Mouse (Mus musculus) adrenal gland, postnatal 14 days (tissue): ENCODE measurements at regions not wholly inside any gene's neighbourhood (a gene's known extent, or its start where the extent isn't known, plus 50 kb on each side); places are given as distances from the start of the nearest gene placed in this dataset.
"Not testable (repeated sequence)": the region's sequence is repeated elsewhere in the genome, so short reads cannot be mapped to it uniquely, and the experiment has no call there.

Experiments
- DNase-seq: peaks from one replicate; pipeline ENCODE4 v3.0.0; 2021; ENCODE audit warnings: mixed read lengths

DNA sequence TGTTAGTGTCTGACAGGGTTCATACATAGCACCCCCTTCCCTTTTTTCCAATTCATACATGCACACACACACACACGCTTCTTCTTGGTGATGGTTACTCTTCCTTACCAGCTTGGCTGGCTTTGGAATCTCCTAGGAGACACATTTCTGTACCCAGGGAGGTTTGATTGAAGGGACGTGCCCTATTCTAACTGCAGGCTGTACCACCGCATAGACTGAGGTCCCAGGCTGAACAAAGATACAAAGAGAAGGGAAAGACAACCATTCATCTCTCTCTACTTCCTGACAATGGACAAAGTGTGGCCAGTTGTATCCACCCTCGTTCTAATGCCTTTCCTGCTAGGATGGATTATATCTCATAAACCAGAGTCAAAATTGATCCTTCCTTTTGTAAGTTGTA, 100.0 kb downstream of the Raet1d start:
- not testable (repeated sequence) for DNase-seq

DNA sequence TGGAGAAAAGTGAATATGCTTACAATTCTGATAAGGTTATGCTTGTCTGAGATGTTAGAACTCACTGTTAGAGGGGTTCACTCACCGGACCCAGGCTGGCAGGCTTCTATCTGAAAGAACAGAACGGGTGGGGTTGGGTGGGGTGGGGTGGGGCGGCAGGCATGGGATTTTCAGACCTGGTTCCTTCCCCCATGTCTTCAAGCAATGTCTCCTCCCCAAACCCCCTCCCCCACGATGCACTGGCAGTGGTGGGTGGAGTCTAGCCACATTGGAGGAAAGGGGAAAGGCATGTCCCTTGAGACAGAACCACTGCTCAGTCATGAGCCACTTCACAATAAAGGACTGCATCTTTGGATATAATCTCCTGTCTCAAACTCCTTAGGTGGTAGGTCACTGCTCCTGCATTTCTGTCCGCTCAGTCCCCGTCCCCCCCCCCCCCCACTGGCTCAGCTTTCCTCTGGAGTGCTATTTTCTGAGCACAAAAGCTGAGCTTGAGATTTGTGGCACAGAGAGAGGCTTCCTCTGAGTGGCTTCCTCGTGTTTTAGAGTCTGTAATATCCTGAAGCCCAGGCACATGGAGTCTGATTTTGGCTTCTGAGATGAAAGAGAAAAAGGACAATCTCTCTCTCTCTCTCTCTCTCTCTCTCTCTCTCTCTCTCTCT, 100.6 kb downstream of the Raet1d start:
- not testable (repeated sequence) for DNase-seq

DNA sequence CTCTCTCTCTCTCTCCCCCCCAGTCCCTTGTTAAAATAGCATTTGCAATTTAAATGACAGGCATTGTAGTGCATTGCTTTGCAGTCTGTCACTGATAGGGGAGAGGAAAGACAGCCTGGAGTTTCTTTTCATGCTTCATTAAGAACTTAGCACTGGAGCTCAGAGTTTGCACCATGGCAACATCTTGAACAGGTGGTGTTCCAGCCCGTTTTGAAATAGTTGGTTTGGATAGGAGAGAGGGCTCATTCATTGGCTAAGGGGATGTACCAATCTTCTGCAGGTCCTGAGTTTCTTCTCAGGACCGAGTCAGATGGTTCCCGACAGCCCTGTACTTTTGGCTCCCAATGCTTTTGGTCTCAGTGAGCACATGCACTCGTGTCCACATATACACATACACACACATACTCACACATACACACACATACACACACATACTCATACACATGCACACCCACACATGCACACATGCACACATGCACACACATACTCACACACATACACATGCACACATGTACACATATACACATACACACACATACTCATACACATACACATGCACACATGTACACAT, 101.2 kb downstream of the Raet1d start:
- DNase-seq: not testable (repeated sequence)

DNA sequence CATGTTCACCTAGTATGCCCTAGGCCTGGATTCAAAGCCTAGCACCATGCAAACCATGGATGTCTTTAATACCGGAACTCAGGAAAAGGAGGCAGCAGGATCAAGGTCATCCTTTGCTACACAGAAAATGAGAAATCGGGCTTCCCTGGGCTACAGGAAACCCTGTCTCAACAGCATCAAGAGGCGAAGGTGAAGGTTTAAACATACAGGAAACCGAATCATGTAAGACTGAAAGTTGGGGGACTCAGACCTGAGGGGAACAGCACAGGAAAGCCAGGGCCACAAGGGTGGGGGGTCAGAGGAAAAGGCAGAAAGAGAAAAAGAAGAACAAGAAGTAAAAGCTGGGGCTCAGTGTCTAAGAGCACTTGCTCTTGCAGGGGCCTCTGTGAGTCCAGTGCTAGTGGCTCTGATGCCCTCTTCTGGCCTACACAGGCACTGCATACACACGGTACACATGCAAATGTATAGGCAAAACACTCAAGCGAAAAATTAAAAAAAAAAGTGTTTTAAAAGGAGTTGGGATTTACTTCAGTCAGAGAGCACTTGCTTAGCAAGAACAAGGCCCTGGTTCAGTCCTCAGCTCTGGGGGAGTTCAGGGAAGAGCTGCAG, 111.5 kb downstream of the Raet1d start:
- not testable (repeated sequence) for DNase-seq

DNA sequence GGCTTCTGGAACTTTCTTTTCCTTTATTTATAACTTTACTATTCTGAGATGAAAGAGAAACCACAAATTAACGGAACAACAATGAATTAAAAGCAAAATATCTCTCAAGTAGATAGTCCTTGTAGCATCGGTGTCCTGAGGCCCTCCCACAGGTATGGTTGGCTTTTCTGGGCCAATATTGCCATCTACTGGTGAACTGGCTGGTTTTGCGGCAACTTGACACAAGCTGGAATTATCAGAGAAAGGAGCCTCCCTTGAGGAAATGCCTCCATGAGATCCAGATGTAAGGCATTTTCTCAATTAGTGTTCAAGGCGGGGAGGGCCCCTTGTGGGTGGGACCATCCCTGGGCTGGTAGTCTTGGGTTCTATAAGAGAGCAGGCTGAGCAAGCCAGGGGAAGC, 119.5 kb downstream of the Raet1d start:
- DNase-seq: peak; percentile 58

DNA sequence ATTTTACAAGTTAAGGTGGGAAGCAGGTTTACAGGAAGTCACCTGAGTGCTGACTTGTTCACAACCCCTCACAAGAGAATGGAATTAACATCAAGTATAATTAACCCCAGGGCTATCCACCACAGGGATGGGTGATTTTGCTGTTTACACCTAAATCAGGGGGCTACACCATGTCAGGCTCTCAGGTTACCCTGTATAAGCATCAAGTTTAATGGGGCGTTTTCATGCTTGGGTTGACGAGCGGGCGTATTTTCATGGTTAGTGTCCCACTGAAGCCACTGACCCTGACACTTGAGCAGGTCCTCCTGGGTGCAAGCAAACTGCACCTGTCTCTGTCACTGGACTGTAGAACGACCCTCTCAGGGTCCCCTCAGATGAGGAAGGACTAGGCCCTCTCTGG, 126.7 kb downstream of the Raet1d start:
- not testable (repeated sequence) for DNase-seq

DNA sequence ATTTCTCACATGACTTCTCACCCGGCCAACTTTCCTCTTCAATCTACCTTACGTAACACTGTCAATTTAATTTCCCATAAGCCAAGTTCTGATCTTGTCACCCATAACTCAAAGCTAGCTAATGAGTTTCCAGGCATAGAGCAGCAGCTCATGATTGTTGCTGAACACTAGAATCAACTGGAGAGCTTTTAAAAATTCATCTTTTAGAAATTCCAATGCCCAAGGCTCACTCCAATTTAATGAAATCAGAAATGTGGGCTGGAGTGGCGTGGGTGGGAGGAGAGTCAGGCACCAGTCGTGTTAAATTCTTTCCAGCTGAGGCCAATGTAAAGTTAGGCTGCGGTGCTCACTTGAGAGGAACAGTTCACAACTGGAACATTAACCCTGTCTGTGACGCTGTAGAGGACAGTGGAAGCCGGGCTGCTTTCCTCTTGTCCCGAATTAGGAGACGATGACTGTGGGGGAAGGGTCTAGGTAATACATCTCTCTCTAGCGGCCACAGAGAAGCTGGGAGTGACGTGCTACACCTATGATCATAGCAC, 131.5 kb downstream of the Raet1d start:
- not testable (repeated sequence) for DNase-seq

DNA sequence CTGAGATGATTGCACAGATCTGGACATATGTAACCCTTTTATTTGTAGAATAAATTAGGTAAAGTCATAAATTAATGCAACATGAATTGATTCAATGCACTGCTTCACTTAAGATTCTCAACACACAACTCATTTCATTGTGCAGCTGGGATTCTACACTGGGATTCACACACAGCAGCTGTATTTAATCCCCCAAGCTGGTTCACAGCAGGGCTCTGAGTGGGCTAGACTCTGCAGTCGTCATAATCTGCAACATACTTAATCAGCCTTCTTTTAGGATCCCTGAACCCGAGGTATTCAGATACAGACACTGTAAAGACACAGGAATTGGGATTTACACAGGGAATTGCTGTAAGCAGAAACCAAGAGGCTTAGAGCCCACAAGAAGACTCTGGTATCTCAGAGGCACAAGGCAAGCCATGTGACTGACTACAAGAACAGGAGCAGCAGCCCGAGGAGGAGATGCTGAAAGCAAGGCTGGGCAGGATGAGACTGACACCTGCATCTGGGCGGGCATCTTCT, 135.7 kb downstream of the Raet1d start:
- DNase-seq: no peak
